Mouse (Mus musculus) embryonic facial prominence, embryonic 13.5 days (tissue): ENCODE data around the gene Fam104a. TPM values are rescaled to one million over a fixed set of nuclear protein-coding genes. Genes with fewer than 3 reads are reported as not detected.

Source experiments
- ATAC-seq: fragments of 200-750 bp; cut with Nextera tagmentation; 2 replicates; pipeline ENCODE4 v1.8.0; 2017; ENCODE audit warnings: low read depth; ENCODE audit not compliant: insufficient number of reproducible peaks, insufficient read depth, low FRiP score, low TSS enrichment
- H3K27ac ChIP-seq: fragments of 300-500 bp; sonication (generic); 2 replicates; pipeline ENCODE4 v1.5.1; 2015; ENCODE audit warnings: moderate library complexity, mild to moderate bottlenecking, inconsistent platforms
- H3K27me3 ChIP-seq: fragments of 300-500 bp; sonication (generic); 2 replicates; pipeline ENCODE4 v1.6.1; 2015; ENCODE audit warnings: mild to moderate bottlenecking, inconsistent platforms
- H3K36me3 ChIP-seq: fragments of 300-500 bp; sonication (generic); 2 replicates; pipeline ENCODE4 v1.6.1; 2015; ENCODE audit warnings: mild to moderate bottlenecking, inconsistent platforms
- H3K4me1 ChIP-seq: fragments of 300-500 bp; sonication (generic); 2 replicates; pipeline ENCODE4 v1.6.1; 2015; ENCODE audit warnings: inconsistent platforms
- H3K4me2 ChIP-seq: fragments of 300-500 bp; sonication (generic); 2 replicates; pipeline ENCODE4 v1.6.1; 2015; ENCODE audit warnings: moderate library complexity, mild to moderate bottlenecking, inconsistent platforms
- H3K4me3 ChIP-seq: fragments of 300-500 bp; sonication (generic); 2 replicates; pipeline ENCODE4 v1.5.1; 2015; ENCODE audit warnings: mild to moderate bottlenecking, inconsistent platforms
- H3K9ac ChIP-seq: fragments of 300-500 bp; sonication (generic); 2 replicates; pipeline ENCODE4 v1.6.1; 2015; ENCODE audit warnings: mild to moderate bottlenecking, inconsistent platforms
- H3K9me3 ChIP-seq: fragments of 300-500 bp; sonication (generic); 2 replicates; pipeline ENCODE4 v1.6.1; 2016; ENCODE audit warnings: inconsistent platforms
- WGBS: fragments of 180-500 bp; shearing (Covaris S2); methylation state at CpG from one replicate; pipeline ENCODE4 v1.1.7; 2015; ENCODE audit warnings: mixed read lengths; 5-methylcytosine and 5-hydroxymethylcytosine counted together
- polyA plus RNA-seq: library from polyadenylated mRNA; unstranded; fragments of >200 nt; fragmentation: Nextera tagmentation; extraction: Ambion mirVana; gene quantifications from 2 replicates; pipeline ENCODE4 v1.2.1, GENCODE M21; 2015

Gene Fam104a
- polyA plus RNA-seq, 1 experiment from 2014 or later: 49.0 TPM

DNA sequence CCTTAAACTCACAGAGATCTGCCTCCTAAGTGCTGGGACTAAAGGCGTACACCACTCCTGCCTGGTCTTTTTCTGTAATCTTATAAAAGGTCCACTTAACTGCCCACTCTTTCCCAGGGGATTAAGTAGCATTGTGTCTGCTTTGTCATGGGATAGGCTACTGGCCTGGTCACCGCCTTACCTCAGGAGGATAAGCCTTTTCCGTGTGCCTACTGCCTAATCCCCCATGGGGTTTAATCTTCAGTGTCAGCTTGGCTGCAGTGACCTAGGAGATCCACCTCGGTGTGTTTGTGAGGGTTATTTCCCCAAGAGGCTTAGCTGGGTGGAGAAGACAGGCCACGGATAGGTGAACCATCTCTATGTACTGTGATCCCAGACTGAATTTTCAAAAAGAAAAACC lies 13.6 kb upstream of the Fam104a start:
- Histone ChIP-seq H3K4me1 (no peaks in the 10 kb centered on the region), H3K27me3 (no peaks in the 10 kb centered on the region), H3K9me3 (no peaks in the 10 kb centered on the region), H3K36me3 (peaks cover 65% of the 10 kb centered on the region), H3K4me2 (no peak overlapping the region), H3K4me3 (no peak overlapping the region), H3K27ac (no peak overlapping the region), H3K9ac (no peak overlapping the region)
- 70% methylated on average over 5 of the region's 5 CpGs for whole genome bisulfite sequencing
- no peak for ATAC-seq

- Histone ChIP-seq H3K27ac (no peak overlapping the region), H3K27me3 (no peaks in the 10 kb centered on the region), H3K9ac (no peak overlapping the region), H3K4me1 (peaks cover 3% of the 10 kb centered on the region; the same call in 1 of the 2 replicates), H3K4me2 (no peak overlapping the region), H3K9me3 (no peaks in the 10 kb centered on the region), H3K36me3 (peaks cover 90% of the 10 kb centered on the region), H3K4me3 (no peak overlapping the region)
- WGBS: 71% methylated on average over 3 of the region's 3 CpGs
- no peak for ATAC-seq
These were observed 7.9 kb upstream of the Fam104a start for GRCm38 (mm10) chr11:113691851-113692250.

DNA sequence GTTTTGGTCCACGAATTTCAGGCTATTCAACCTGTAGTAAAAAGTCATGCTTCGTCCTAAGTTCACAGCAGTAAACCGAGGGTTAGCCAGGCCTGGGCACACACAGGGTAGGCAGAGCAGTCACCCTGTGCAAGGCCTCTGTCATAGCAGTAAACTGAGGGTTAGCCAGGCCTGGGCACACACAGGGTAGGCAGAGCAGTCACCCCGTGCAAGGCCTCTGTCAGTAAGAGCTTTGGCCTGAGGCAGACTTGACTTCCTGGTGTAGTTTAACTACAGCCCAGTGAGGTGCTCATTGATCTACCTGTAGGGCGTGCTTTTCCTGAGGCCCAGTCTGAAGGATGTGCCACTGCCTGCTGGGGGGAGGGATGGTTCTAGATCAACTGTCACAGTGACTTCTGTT lies 7.4 kb upstream of the Fam104a start:
- Histone ChIP-seq H3K9me3 (no peaks in the 10 kb centered on the region), H3K4me3 (no peak overlapping the region), H3K27me3 (no peaks in the 10 kb centered on the region), H3K4me1 (peaks cover 8% of the 10 kb centered on the region), H3K36me3 (peaks cover 85% of the 10 kb centered on the region), H3K27ac (no peak overlapping the region), H3K4me2 (no peak overlapping the region), H3K9ac (peak overlapping the region; percentile 44; the same call in 1 of the 2 replicates)
- WGBS: 85% methylated on average over 5 of the region's 5 CpGs
- no peak for ATAC-seq

DNA sequence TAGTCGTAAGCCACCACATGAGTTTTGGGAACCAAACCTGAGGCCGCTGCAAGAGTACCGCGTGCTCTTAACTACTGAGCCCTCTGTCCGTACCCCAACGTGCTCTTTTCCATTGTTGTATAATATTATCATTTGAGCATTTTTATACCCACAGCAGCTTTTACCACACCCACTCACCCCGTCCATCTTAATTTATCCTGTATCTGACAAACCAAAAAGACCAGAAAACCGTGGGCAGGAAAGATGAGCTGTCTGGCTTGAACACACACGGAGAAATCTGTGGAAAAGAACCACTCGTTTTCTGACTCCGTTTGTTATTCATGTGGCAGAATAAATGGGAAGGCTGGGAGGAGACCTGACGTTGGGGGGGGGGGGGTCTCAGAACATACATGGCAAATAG lies 6.6 kb upstream of the Fam104a start:
- WGBS: 90% methylated on average over 12 of the region's 12 CpGs
- peaks cover 12% of the 10 kb centered on the region for H3K4me1 ChIP-seq

DNA sequence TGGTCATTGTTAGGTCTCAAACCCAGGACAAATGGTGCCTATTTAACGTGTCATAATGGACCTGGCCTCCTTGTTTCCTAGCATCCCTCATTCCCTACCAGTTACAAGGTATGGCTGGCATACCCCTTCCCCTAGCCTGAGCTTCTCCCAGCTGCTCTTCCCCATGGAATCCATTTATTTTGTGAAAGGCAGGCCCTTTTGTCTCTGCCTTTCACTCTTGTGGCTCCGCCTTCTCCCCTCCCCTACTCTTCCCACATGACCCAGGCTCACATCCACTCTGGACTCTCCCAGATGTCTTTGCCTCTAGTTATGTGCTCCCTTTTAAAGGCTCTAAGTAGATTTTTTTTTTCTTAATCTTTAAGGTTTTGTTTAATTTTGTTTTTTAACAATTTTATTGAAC lies 3.1 kb upstream of the Fam104a start:
- no peak overlapping the region for H3K4me2 ChIP-seq
- no peaks in the 10 kb centered on the region for H3K9me3 ChIP-seq
- peaks cover 26% of the 10 kb centered on the region for H3K4me1 ChIP-seq
- no peak overlapping the region for H3K27ac ChIP-seq
- no peak overlapping the region for H3K4me3 ChIP-seq
- peaks cover 42% of the 10 kb centered on the region for H3K36me3 ChIP-seq
- 74% methylated on average over 2 of the region's 2 CpGs for WGBS
- H3K9ac ChIP-seq: no peak overlapping the region
- no peaks in the 10 kb centered on the region for H3K27me3 ChIP-seq
- ATAC-seq: no peak

More for the DNA sequence above, 6.6 kb upstream of the Fam104a start:
- H3K4me3 ChIP-seq: no peak overlapping the region
- no peak overlapping the region for H3K9ac ChIP-seq
- peaks cover 77% of the 10 kb centered on the region for H3K36me3 ChIP-seq
- no peaks in the 10 kb centered on the region for H3K9me3 ChIP-seq
- H3K27ac ChIP-seq: no peak overlapping the region
- no peak overlapping the region for H3K4me2 ChIP-seq
- no peak for ATAC-seq
- H3K27me3 ChIP-seq: no peaks in the 10 kb centered on the region

- ATAC-seq: 0 out of 2 replicates have a peak, but pooled peaks have one; percentile 2
- Histone ChIP-seq H3K4me3 (peak overlapping the region; percentile 70), H3K36me3 (peaks cover 24% of the 10 kb centered on the region), H3K9ac (peak overlapping the region; percentile 87), H3K4me2 (peak overlapping the region; percentile 86), H3K27ac (peak overlapping the region; percentile 94; the same call in 1 of the 2 replicates), H3K9me3 (no peaks in the 10 kb centered on the region), H3K4me1 (peaks cover 38% of the 10 kb centered on the region), H3K27me3 (no peaks in the 10 kb centered on the region)
- WGBS: 42% methylated on average over 25 of the region's 25 CpGs
These were observed 912 bp upstream of the Fam104a start for GRCm38 (mm10) chr11:113684707-113685426.

DNA sequence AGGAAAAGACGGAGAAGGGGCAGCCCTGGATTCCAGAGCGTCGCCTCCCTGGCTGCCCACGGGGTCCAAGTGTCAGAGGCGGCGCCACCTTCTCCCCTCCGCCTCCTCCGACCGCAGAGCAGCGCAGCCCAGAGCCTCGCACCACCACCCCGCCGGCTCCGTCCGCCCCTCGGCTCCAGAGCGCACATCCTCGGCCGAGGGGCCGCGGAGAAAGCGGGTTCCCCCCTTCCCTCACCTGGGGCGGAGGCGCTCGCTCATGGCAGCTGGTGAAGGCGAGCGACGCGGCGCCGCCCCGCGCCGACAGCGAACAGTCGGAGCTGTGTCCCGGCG lies 363 bp downstream of the Fam104a start:
- H3K4me1 ChIP-seq: peaks cover 38% of the 10 kb centered on the region
- WGBS: 0% methylated on average over 25 of the region's 38 CpGs
- no peaks in the 10 kb centered on the region for H3K27me3 ChIP-seq
- peak; percentile 75 for ATAC-seq
- peaks cover 11% of the 10 kb centered on the region for H3K36me3 ChIP-seq
- H3K9ac ChIP-seq: peak overlapping the region; percentile 87
- H3K4me3 ChIP-seq: peak overlapping the region; percentile 70
- H3K9me3 ChIP-seq: no peaks in the 10 kb centered on the region
- peak overlapping the region; percentile 94 for H3K27ac ChIP-seq
- H3K4me2 ChIP-seq: peak overlapping the region; percentile 86

DNA sequence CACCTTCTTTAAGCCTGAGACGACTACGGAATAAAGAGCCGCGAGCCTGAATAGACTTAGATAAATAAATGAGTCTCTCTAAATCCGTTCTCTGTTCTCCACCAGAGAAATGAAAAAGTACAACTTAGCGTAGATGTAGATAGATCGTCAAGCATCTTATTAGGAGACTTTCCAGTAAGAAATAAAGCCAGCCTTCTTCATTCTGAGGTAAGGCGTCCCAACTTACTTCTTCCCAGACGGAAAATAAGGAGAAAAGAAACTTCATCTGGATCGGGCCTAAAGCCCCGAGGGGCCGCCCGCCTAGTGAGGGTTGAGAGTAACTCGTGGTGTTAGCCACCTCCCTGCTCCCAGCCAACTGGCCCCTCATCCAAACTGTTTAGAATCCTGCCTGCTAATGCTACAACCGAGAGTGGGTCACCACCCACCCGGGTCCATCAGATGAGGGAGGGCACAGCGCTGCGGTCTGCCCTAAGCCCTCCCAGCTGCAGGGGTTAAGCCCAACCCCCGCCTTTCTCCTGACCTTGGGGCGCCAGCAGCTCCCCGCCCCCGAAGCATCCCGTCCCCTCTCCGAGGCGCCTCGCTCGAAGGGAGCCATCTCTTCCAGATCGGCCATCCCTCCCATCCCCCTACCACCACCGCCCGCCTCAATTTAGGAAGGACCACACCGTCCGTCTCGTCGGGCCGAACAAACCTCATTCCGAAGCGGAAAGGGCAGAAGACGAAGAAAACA lies 893 bp downstream of the Fam104a start:
- H3K9me3 ChIP-seq: no peaks in the 10 kb centered on the region
- peak overlapping the region; percentile 94 for H3K27ac ChIP-seq
- WGBS: 3% methylated on average over 38 of the region's 38 CpGs
- peak overlapping the region; percentile 70 for H3K4me3 ChIP-seq
- no peaks in the 10 kb centered on the region for H3K27me3 ChIP-seq
- H3K9ac ChIP-seq: peak overlapping the region; percentile 87
- peaks cover 6% of the 10 kb centered on the region for H3K36me3 ChIP-seq
- peaks cover 38% of the 10 kb centered on the region for H3K4me1 ChIP-seq
- peak overlapping the region; percentile 86 for H3K4me2 ChIP-seq
- peak; percentile 30; the same call in 1 of the 2 replicates for ATAC-seq

GRCm38 (mm10) chr11:113681979-113682378 lies 2.0 kb downstream of the Fam104a start:
- H3K9me3 ChIP-seq: no peaks in the 10 kb centered on the region
- H3K4me2 ChIP-seq: peak overlapping the region; percentile 86
- H3K4me1 ChIP-seq: peaks cover 42% of the 10 kb centered on the region
- H3K4me3 ChIP-seq: peak overlapping the region; percentile 70
- H3K36me3 ChIP-seq: peaks cover 1% of the 10 kb centered on the region; the same call in 1 of the 2 replicates
- no peak for ATAC-seq
- H3K27ac ChIP-seq: no peak overlapping the region
- H3K27me3 ChIP-seq: no peaks in the 10 kb centered on the region
- no peak overlapping the region for H3K9ac ChIP-seq

DNA sequence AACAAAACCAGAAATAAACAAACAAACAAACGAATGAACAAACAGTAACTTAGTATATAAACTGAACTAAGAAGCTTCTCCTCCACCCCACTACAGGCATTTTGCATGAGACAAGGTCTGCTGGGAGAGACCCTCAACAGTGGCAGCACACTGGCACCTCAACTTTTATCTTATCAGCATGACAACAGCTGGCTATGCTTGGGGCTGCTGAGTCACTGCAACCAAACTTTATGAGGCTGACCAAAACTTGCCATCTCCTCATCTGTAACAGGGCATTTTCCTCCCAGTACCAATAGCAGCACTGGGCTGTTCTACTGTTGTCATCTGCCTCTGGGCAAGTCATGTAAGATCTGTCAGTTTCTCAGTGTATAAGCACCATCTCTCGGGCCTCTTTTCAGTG lies 3.0 kb downstream of the Fam104a start:
- no peak overlapping the region for H3K4me2 ChIP-seq
- H3K27ac ChIP-seq: no peak overlapping the region
- no peak for ATAC-seq
- no peaks in the 10 kb centered on the region for H3K9me3 ChIP-seq
- H3K36me3 ChIP-seq: peaks cover 12% of the 10 kb centered on the region
- H3K4me1 ChIP-seq: peaks cover 35% of the 10 kb centered on the region
- no peak overlapping the region for H3K9ac ChIP-seq
- 86% methylated on average over 2 of the region's 2 CpGs for WGBS
- no peaks in the 10 kb centered on the region for H3K27me3 ChIP-seq
- no peak overlapping the region for H3K4me3 ChIP-seq

DNA sequence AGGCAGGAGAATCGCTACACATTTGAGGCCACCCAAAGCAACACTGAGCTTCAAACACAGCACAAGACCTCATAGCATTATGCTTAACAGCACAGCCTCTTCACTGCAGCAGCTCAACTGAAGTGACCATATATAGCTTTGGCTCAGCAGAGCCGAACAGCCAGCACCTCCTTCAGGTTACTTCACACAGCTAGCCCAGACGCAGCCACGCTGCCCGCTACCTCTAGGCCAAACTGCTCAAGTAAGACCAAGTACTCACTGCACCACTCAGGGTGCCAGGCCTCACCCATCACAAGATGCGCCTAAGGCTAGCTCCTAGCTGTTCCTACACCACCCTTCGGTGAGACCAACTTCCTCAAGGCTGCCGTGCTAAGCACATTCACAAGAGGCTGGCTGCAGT lies 5.6 kb downstream of the Fam104a start:
- ATAC-seq: no peak
- Histone ChIP-seq H3K27ac (no peak overlapping the region), H3K9ac (no peak overlapping the region), H3K9me3 (no peaks in the 10 kb centered on the region), H3K4me2 (no peak overlapping the region), H3K4me1 (peaks cover 24% of the 10 kb centered on the region), H3K36me3 (peaks cover 35% of the 10 kb centered on the region), H3K4me3 (no peak overlapping the region), H3K27me3 (no peaks in the 10 kb centered on the region)
- WGBS: 84% methylated on average over 8 of the region's 8 CpGs

- Histone ChIP-seq H3K4me2 (no peak overlapping the region), H3K4me3 (no peak overlapping the region), H3K27me3 (no peaks in the 10 kb centered on the region), H3K36me3 (peaks cover 45% of the 10 kb centered on the region), H3K9me3 (no peaks in the 10 kb centered on the region), H3K9ac (no peak overlapping the region), H3K27ac (peak overlapping the region; percentile 19; the same call in 1 of the 2 replicates), H3K4me1 (peaks cover 19% of the 10 kb centered on the region)
- 81% methylated on average over 2 of the region's 2 CpGs for whole genome bisulfite sequencing
- no peak for ATAC-seq
These were observed 6.6 kb downstream of the Fam104a start for GRCm38 (mm10) chr11:113677378-113677777.
